Mouse (Mus musculus): Measurements from ENCODE around the gene Olfr123.

The Olfr123 gene

GRCm38 (mm10) chr17:37793229-37793628 is at the start of gene Olfr123:
Gene Olfr123 (plus strand): TSS chr17:37793529.
- no peak for DNase-seq (ENCODE audit: inconsistent age in 2 of 2, low spot score in 1 of 2)

GRCm38 (mm10) chr17:37768307-37768706 is 25.0 kb upstream of the Olfr123 start, which contains the start of gene Olfr122:
Gene Olfr122 (plus strand): TSS chr17:37768607.
- no peak for DNase-seq (ENCODE audit: inconsistent age in 2 of 2, low spot score in 1 of 2)

- DNase-seq (ENCODE audit: inconsistent age in 2 of 2, low spot score in 1 of 2): no peak
Observed at GRCm38 (mm10) chr17:37799588-37799987, 6.3 kb downstream of the Olfr123 start, which contains the start of gene Olfr124. Gene Olfr124 (plus strand): TSS chr17:37799888.

GRCm38 (mm10) chr17:37832649-37833048 is 39.3 kb downstream of the Olfr123 start, which contains the start of gene Olfr125:
Gene Olfr125 (plus strand): TSS chr17:37832949.
- no peak for DNase-seq (ENCODE audit: inconsistent age in 2 of 2, low spot score in 1 of 2)

- DNase-seq (ENCODE audit: inconsistent age in 2 of 2, low spot score in 1 of 2): no peak
Observed at GRCm38 (mm10) chr17:37847183-37847582, 53.9 kb downstream of the Olfr123 start, which contains the start of gene Olfr126. Gene Olfr126 (plus strand): TSS chr17:37847483.
